Mouse (Mus musculus): ENCODE results near the gene Skiv2l. TPM values are rescaled to one million over a fixed set of nuclear protein-coding genes. Genes with fewer than 3 reads are reported as not detected.
A peak's percentile ranks its signal among the peaks of the same experiment; 100 is the strongest.

Gene Skiv2l
- polyA plus RNA-seq, 1 experiment from 2014 or later, result 37.3 TPM

DNA sequence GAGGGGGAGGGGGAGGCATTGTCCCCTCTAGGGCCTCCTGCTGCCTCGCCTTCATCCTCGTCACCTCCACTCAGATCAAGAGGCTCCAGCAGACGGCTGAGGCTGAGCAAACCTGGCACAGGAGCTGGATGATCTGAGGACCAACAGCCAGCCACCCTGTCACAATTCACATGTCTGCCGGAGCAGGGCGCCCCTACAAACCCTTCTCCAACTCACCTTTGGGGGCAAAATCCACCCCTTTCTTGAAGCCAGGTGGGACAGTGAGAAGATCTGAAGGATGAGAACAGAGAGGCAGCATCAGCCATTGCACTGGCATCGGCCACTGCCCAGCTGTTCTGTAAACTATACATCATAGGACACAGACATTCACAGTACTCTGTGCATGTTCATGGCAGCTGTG is 2.8 kb downstream of the Skiv2l start:
- H3K36me3 ChIP-seq (ENCODE audit: insufficient read depth, low read length), result peaks cover 51% of the 10 kb centered on the region

DNA sequence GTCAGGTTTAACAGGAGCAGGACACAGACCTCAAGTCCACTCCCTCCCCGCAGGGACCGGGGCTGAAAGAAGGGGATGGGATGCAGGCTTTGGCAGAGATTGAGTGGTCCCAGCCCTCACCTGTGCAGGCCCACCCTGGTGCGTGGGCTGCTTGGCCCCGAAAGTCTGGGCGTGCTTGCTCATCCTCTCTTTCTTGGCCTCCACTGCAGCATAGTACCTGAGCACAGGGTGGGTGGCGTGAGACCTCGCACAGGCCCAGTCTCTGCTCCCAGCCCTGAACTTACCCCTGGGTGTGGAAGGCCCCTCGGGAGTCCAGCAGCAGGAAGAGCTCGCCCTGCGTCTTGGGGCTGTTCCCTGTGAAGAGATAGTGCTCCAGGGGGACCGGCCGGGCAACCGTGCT is 5.1 kb downstream of the Skiv2l start:
- DNase-seq (ENCODE audit: low spot score) (no peak), ATAC-seq (replicated peaks; ENCODE audit: low FRiP score, low read depth) (no peak)
- peaks cover 69% of the 10 kb centered on the region for H3K36me3 ChIP-seq (ENCODE audit: insufficient read depth, low read length)
- H3K4me2 ChIP-seq (ENCODE audit: low read length), result no peak overlapping the region
- no peaks in the 10 kb centered on the region for H3K9me3 ChIP-seq (replicated peaks; ENCODE audit: low read length)
- TF ChIP-seq CTCF (IDR thresholded peaks at IDR 0.05; ENCODE audit: low read depth), result no peak
- no peaks in the 10 kb centered on the region for H3K27me3 ChIP-seq (ENCODE audit: insufficient read depth, low read length)
- H3K9ac ChIP-seq (ENCODE audit: low read depth, low read length), result no peak overlapping the region
- no peaks in the 10 kb centered on the region for H3K4me1 ChIP-seq (replicated peaks; ENCODE audit: insufficient read depth, low read length)
- no peak overlapping the region for H3K27ac ChIP-seq
- H3K4me3 ChIP-seq (replicated peaks; ENCODE audit: low read depth, low read length), result no peak overlapping the region
- WGBS, result 94% methylated on average over 13 of the region's 13 CpGs

More for the DNA sequence above, 2.8 kb downstream of the Skiv2l start:
- ATAC-seq (replicated peaks; ENCODE audit: low FRiP score, low read depth), result no peak
- Histone ChIP-seq H3K9ac (ENCODE audit: low read depth, low read length) (no peak overlapping the region), H3K4me2 (ENCODE audit: low read length) (no peak overlapping the region), H3K4me1 (replicated peaks; ENCODE audit: insufficient read depth, low read length) (peaks cover 8% of the 10 kb centered on the region), H3K27me3 (ENCODE audit: insufficient read depth, low read length) (no peaks in the 10 kb centered on the region), H3K4me3 (replicated peaks; ENCODE audit: low read depth, low read length) (no peak overlapping the region), H3K27ac (no peak overlapping the region), H3K9me3 (replicated peaks; ENCODE audit: low read length) (no peaks in the 10 kb centered on the region)
- DNase-seq (ENCODE audit: low spot score), result no peak
- no peak for TF ChIP-seq CTCF (IDR thresholded peaks at IDR 0.05; ENCODE audit: low read depth)
- 89% methylated on average over 6 of the region's 6 CpGs for WGBS

DNA sequence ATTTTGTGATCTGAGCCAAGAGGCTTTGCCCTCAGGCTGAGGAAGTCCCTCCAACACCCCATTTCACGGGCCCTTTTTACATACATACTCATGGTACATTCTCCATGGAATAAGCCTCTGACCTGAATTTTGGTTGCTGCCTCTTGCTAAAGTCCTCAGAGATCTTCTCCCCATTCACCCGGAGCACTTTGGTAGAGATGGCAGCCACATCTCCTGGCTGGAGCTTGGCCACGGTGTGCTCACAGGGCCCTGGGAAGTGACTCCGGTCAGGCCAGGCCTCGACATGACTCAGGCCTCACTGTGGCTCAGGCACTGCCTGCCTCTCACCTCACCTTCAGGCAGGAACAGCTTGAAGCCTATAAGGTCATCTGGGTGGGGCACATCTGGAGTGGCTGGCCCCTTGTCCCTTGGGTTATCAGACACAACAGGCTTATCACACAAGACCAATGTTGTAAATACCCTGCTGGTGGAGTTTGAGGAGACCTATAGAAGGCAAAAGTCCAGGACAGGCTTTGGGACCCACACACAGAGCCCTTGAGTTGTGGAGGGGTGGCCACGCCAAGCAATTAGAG is 9.2 kb downstream of the Skiv2l start:
- H3K4me2 ChIP-seq (ENCODE audit: low read length), result no peak overlapping the region
- no peak overlapping the region for H3K4me3 ChIP-seq (replicated peaks; ENCODE audit: low read depth, low read length)
- H3K9ac ChIP-seq (ENCODE audit: low read depth, low read length), result no peak overlapping the region
- TF ChIP-seq CTCF (IDR thresholded peaks at IDR 0.05; ENCODE audit: low read depth), result no peak
- WGBS, result 83% methylated on average over 6 of the region's 6 CpGs
- H3K27ac ChIP-seq, result no peak overlapping the region
- peaks cover 52% of the 10 kb centered on the region for H3K36me3 ChIP-seq (ENCODE audit: insufficient read depth, low read length)
- no peak for DNase-seq (ENCODE audit: low spot score)
- H3K4me1 ChIP-seq (replicated peaks; ENCODE audit: insufficient read depth, low read length), result peaks cover 4% of the 10 kb centered on the region; the same call in 1 of the 2 replicates
- no peaks in the 10 kb centered on the region for H3K27me3 ChIP-seq (ENCODE audit: insufficient read depth, low read length)
- ATAC-seq (replicated peaks; ENCODE audit: low FRiP score, low read depth), result no peak
- H3K9me3 ChIP-seq (replicated peaks; ENCODE audit: low read length), result no peaks in the 10 kb centered on the region

DNA sequence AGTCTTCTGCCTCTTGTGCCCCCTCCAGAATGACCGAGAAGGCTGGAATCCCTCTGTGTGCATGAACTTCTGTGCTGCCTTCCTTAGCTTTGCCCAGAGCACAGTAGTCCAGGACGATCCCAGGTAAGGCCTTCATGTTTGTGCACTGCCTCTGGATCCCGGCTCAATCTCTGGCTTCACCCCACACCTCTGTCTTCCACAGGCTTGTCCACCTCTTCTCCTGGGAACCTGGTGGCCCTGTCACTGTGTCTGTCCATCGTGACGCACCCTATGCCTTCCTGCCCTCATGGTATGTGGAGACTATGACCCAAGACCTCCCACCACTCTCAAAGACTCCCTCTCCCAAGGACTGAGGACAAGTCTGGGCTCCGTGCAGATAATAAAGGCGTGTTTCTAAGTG is 11.2 kb downstream of the Skiv2l start:
- DNase-seq (ENCODE audit: low spot score), result no peak
- no peak overlapping the region for H3K4me3 ChIP-seq (replicated peaks; ENCODE audit: low read depth, low read length)
- 89% methylated on average over 7 of the region's 7 CpGs for WGBS
- no peak for TF ChIP-seq CTCF (IDR thresholded peaks at IDR 0.05; ENCODE audit: low read depth)
- H3K27me3 ChIP-seq (ENCODE audit: insufficient read depth, low read length), result no peaks in the 10 kb centered on the region
- no peak for ATAC-seq (replicated peaks; ENCODE audit: low FRiP score, low read depth)
- no peaks in the 10 kb centered on the region for H3K9me3 ChIP-seq (replicated peaks; ENCODE audit: low read length)
- H3K36me3 ChIP-seq (ENCODE audit: insufficient read depth, low read length), result peaks cover 38% of the 10 kb centered on the region
- no peak overlapping the region for H3K4me2 ChIP-seq (ENCODE audit: low read length)
- H3K4me1 ChIP-seq (replicated peaks; ENCODE audit: insufficient read depth, low read length), result peaks cover 5% of the 10 kb centered on the region; the same call in 1 of the 2 replicates
- no peak overlapping the region for H3K9ac ChIP-seq (ENCODE audit: low read depth, low read length)
- no peak overlapping the region for H3K27ac ChIP-seq

DNA sequence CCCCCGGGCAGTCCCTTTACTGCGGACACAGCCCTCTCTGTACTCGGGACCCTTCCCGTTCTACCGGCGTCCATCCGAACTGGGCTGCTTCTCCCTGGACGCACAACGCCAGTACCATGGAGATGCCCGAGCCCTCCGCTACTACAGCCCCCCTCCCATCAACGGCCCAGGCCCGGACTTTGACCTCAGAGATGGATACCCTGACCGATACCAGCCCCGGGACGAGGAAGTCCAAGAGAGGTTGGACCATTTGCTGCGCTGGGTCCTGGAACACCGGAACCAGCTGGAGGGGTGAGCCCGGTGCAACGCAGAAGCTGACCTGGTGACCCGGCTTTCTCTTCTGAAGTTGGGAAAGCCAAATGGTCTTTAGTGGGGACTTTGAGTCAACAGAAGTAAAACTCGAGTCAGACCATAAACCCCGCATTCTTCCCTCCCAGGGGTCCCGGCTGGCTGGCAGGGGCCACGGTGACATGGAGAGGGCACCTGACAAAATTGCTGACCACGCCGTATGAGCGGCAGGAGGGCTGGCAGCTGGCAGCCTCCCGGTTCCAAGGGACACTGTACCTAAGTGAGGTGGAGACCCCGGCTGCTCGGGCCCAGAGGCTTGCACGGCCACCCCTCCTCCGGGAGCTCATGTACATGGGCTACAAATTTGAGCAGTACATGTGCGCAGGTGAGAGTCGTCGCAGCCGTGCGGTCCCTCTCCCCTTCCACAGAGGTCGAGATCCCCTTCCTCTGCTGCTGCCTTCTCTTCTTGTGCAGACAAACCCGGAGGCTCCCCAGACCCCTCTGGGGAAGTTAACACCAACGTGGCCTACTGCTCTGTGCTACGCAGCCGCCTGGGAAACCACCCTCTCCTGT is 12.3 kb downstream of the Skiv2l start:
- H3K4me2 ChIP-seq (ENCODE audit: low read length), result peak overlapping the region; percentile 83
- H3K9me3 ChIP-seq (replicated peaks; ENCODE audit: low read length), result no peaks in the 10 kb centered on the region
- peak overlapping the region; percentile 80 for H3K4me3 ChIP-seq (replicated peaks; ENCODE audit: low read depth, low read length)
- TF ChIP-seq CTCF (IDR thresholded peaks at IDR 0.05; ENCODE audit: low read depth), result no peak
- DNase-seq (ENCODE audit: low spot score) (peak; percentile 15), ATAC-seq (replicated peaks; ENCODE audit: low FRiP score, low read depth) (peak; percentile 14)
- 22% methylated on average over 43 of the region's 43 CpGs for WGBS
- peaks cover 5% of the 10 kb centered on the region; the same call in 1 of the 2 replicates for H3K4me1 ChIP-seq (replicated peaks; ENCODE audit: insufficient read depth, low read length)
- peaks cover 36% of the 10 kb centered on the region for H3K36me3 ChIP-seq (ENCODE audit: insufficient read depth, low read length)
- H3K27me3 ChIP-seq (ENCODE audit: insufficient read depth, low read length), result no peaks in the 10 kb centered on the region
- H3K27ac ChIP-seq, result peak overlapping the region; percentile 75
- peak overlapping the region; percentile 72 for H3K9ac ChIP-seq (ENCODE audit: low read depth, low read length)

DNA sequence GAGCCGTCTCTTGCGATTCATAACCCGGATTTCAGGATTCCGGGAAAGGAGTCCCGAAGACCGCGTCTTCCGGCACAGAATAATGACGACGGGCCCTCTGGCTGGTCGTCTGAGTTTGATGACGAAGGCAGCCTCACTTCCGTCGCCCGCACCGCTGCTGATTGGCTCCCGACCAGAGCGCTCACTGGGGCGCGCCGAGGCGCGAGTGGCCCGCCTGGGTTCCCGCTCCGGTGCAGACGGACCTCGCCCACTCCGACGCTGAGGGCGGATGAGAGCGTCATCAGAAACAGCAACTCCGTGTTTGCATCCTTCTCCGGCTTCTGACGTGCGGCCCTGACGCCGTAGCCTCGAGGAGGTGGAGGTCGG is 13.2 kb downstream of the Skiv2l start, which contains the start of the genes Stk19 and Dxo:
Stk19 (minus strand) TSS at position 90 of the 366 bp plus-strand sequence.
Dxo (plus strand) TSS at position 164 of the 366 bp plus-strand sequence.
- Histone ChIP-seq H3K36me3 (ENCODE audit: insufficient read depth, low read length) (peaks cover 35% of the 10 kb centered on the region), H3K27ac (peak within 1 kb of the TSS; percentile 77), H3K9ac (ENCODE audit: low read depth, low read length) (peak within 1 kb of the TSS; percentile 72), H3K27me3 (ENCODE audit: insufficient read depth, low read length) (no peaks in the 10 kb centered on the region), H3K9me3 (replicated peaks; ENCODE audit: low read length) (no peaks in the 10 kb centered on the region), H3K4me2 (ENCODE audit: low read length) (peak within 1 kb of the TSS; percentile 83), H3K4me3 (replicated peaks; ENCODE audit: low read depth, low read length) (peak within 1 kb of the TSS; percentile 80), H3K4me1 (replicated peaks; ENCODE audit: insufficient read depth, low read length) (peaks cover 5% of the 10 kb centered on the region; the same call in 1 of the 2 replicates)
- no peak for TF ChIP-seq CTCF (IDR thresholded peaks at IDR 0.05; ENCODE audit: low read depth)
- peak; percentile 91 for ATAC-seq (replicated peaks; ENCODE audit: low FRiP score, low read depth)
- under 1% methylated on average over 40 of the region's 40 CpGs for WGBS
- DNase-seq (ENCODE audit: low spot score), result peak; percentile 97
